Mouse (Mus musculus): ENCODE measurements around the gene Npm1. TPM values are rescaled to one million over a fixed set of nuclear protein-coding genes. Genes with fewer than 3 reads are reported as not detected.

Gene Npm1
- total RNA-seq, 2 experiments from 2014 or later = 157 to 166 TPM

DNA sequence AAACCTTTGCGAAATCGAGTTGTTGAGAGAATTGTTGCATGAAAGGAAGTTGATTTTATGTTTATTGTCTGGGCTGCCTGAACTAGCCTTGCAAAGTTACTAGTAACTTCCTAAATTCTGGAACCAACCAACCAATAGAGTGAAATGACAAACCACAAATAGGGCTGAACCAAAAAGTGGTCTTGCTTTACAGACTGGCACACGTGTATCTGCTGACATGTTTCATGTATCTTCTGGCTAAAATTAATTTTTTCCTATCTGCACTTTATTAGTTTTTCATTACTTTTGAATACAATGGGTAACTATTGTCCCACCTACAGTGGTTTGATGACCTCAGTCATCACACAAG is 13.9 kb downstream of the Npm1 start:
- no peak for DNase-seq (ENCODE audit: low spot score in 2 of 2)
- intact Hi-C loops (cut with DNase I) = loop anchor here (2.0 to 5.0 kb wide), 4 partner anchors 187 to 434 kb away; no protein-coding TSS in a partner anchor

- DNase-seq (ENCODE audit: low spot score in 2 of 2) = peak; percentile 76 to 82
- intact Hi-C loops (cut with DNase I) = loop anchor here (2.0 to 5.0 kb wide), 4 partner anchors 186 to 434 kb away; no protein-coding TSS in a partner anchor
These were observed 14.5 kb downstream of the Npm1 start for GRCm38 (mm10) chr11:33148338-33149087.

DNA sequence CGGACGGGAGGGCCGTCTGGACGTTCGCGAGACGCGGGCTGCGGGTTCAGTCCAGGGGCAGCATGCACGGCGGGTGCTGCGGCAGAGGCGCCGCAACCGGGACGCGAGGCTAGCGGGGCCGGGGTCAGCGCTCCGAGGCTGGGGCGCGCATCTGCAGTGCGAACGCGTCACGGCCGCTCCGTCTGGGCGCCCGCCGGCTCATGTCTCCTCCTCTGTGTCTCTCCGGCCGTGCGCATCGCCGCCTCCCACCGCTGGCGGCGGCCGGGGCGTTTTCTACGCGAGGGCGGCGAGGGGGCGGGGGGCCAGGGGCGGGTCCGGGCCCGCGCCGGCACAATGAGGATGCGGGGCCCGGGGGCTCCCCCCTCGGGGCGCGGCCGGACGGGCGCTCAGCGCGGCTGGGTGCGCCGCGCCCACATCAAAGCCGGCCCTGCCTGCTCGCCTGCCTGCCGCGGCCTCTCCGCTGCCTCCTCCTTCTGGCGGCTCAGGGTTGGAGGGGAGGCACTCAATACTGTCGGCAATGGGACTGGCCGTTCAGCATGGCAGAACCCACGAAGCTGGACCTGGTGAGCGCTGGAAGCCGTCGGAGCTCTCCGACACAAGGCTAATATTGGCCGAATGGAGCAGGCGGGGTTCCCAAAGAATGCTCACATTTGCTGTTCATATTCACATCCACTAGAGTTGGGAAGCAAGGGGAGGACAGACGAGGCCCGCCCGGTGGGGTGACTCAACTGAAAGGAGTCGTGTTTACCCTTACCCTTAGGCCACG is 15.3 kb downstream of the Npm1 start:
- DNase-seq (ENCODE audit: low spot score in 2 of 2) = peak in 1 of 2 experiments; percentile 13
- intact Hi-C loops (cut with DNase I) = loop anchor here (2.0 to 5.0 kb wide), 4 partner anchors 185 to 433 kb away; no protein-coding TSS in a partner anchor

DNA sequence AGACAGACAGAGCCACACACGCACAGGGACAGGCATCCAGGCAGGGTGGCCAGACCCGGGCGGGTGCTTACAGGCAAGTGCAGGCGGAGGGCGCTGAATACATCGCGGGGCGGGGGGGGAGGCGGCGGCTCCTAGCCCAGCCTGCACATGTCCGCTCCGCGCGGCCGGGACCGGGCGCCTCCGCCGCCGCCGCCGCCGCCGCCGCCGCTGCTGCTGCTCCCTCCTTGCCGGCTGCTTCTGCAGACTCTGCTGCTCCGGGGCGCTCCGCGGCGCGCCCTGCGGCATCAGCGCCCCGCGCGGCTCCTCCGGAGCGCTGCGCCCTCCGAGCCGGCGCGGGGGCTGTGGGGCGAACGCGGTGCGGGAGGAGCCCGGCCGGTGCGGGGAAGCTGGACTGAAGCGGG is 15.8 kb downstream of the Npm1 start, which contains the start of gene Fgf18:
TSS of gene Fgf18 (minus strand) at position 230 of the 401 bp plus-strand sequence.
- intact Hi-C loops (cut with DNase I) = loop anchor here (5.0 kb wide), 3 partner anchors 185 to 415 kb away; no protein-coding TSS in a partner anchor
- peak; percentile 37 to 44 for DNase-seq (ENCODE audit: low spot score in 2 of 2)

- intact Hi-C loops (cut with DNase I) = loop anchor here (5.0 kb wide), 3 partner anchors 184 to 414 kb away; no protein-coding TSS in a partner anchor
- peak in 1 of 2 experiments; percentile 28 for DNase-seq (ENCODE audit: low spot score in 2 of 2)
These were observed 16.3 kb downstream of the Npm1 start for GRCm38 (mm10) chr11:33146651-33147131.

DNA sequence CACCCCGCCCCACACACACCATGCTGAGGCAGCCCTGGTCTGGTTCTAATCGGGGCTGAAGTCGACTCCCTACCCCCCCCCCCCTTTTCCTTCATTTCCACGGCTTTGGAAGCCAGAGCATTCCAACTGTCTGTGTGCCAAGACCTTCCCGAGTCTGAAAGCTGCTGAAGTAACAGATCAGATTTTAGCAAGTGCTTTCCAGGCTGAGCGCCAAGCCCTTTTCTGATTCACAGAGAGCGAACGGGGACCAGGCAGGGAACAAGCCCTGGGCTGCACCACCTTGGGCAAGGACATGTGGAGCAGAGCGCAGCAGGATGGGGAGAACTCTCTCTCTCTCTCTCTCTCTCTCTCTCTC is 16.9 kb downstream of the Npm1 start:
- intact Hi-C loops (cut with DNase I) = loop anchor here (5.0 kb wide), 3 partner anchors 184 to 414 kb away; no protein-coding TSS in a partner anchor
- peak; percentile 88 to 96 for DNase-seq (ENCODE audit: low spot score in 2 of 2)

- intact Hi-C loops (cut with DNase I) = loop anchor here (5.0 kb wide), 3 partner anchors 183 to 413 kb away; no protein-coding TSS in a partner anchor
- DNase-seq (ENCODE audit: low spot score in 2 of 2) = peak; percentile 15 to 17
These were observed 17.5 kb downstream of the Npm1 start for GRCm38 (mm10) chr11:33145201-33146142.

GRCm38 (mm10) chr11:33143906-33144305 is 19.1 kb downstream of the Npm1 start:
- intact Hi-C loops (cut with DNase I) = loop anchor here (5.0 kb wide), 1 partner anchor 37 kb away; no protein-coding TSS in a partner anchor
- no peak for DNase-seq (ENCODE audit: low spot score in 2 of 2)

DNA sequence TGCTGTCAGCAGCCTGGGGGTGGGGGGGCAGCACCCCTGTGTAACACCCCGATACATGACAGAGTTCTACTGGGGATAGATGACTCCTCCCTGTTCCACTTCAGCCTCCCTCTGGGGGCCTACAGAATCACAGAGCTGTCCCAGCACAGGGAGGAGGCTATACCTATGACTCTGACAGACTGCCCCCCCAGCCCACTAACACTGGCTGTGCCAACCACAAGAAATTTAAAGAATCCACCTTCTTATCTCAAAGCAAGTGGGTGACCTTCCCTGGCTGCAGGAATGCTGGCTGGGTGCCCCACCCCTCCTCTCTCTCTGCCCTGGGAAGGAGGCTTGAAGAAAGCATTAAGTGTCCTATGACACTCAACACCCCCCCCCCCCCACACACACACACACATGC is 20.2 kb downstream of the Npm1 start:
- intact Hi-C loops (cut with DNase I) = loop anchor here (5.0 kb wide), 1 partner anchor 36 kb away; no protein-coding TSS in a partner anchor
- DNase-seq (ENCODE audit: low spot score in 2 of 2) = no peak

DNA sequence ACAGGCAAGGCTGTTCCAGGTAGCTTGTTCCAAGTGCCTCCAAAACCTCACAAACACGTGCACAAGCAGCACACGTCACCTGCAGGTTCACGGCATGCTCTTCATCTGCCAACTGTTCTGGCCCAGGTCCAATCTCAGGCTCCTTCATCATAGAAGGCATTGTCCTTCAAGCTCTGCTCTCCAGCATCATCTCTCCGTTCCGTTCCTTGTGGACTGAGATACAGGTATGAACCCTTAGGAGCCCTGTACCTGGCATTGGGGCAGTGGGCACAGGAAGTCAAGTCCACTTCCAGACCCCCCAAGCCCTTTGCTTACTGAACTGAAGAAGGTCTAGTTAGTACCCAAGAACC is 22.9 kb downstream of the Npm1 start:
- no peak for DNase-seq (ENCODE audit: low spot score in 2 of 2)
- intact Hi-C loops (cut with DNase I) = loop anchor here (5.0 kb wide), 1 partner anchor 33 kb away; no protein-coding TSS in a partner anchor

- intact Hi-C loops (cut with DNase I) = loop anchor here (5.0 kb wide), 1 partner anchor 32 kb away; no protein-coding TSS in a partner anchor
- DNase-seq (ENCODE audit: low spot score in 2 of 2) = no peak
These were observed 23.4 kb downstream of the Npm1 start for GRCm38 (mm10) chr11:33139458-33140110.

GRCm38 (mm10) chr11:33138686-33139085 is 24.3 kb downstream of the Npm1 start:
- intact Hi-C loops (cut with DNase I) = no loop called here
- no peak for DNase-seq (ENCODE audit: low spot score in 2 of 2)

DNA sequence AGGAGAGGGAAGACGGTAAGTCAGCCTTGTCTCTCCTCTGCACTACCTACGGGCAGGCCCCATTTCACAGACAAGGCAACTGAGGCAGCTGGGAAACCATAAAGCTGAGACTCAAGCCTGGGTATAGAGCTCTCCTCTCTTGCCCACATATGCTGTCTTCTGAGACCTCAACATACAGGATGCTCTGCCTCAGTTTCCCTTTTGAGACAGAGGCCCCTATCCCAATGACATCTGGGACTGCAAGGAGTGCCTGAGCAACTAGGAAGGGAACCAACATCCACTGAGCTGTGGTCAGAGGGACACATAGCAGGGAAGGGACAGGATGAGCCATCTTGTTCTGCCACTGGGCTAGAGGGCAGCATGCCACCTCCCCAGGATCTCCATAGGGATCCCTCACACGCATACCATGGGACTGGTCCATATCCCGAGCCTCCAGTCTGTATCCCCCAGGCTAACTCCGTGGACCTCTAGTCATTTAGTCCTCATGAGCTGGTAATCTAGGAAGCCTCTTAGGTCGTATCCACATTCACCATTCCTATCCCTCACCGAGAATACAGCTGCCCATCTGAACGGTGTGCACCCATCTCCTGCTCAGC is 28.5 kb downstream of the Npm1 start:
- intact Hi-C loops (cut with DNase I) = no loop called here
- DNase-seq (ENCODE audit: low spot score in 2 of 2) = no peak

DNA sequence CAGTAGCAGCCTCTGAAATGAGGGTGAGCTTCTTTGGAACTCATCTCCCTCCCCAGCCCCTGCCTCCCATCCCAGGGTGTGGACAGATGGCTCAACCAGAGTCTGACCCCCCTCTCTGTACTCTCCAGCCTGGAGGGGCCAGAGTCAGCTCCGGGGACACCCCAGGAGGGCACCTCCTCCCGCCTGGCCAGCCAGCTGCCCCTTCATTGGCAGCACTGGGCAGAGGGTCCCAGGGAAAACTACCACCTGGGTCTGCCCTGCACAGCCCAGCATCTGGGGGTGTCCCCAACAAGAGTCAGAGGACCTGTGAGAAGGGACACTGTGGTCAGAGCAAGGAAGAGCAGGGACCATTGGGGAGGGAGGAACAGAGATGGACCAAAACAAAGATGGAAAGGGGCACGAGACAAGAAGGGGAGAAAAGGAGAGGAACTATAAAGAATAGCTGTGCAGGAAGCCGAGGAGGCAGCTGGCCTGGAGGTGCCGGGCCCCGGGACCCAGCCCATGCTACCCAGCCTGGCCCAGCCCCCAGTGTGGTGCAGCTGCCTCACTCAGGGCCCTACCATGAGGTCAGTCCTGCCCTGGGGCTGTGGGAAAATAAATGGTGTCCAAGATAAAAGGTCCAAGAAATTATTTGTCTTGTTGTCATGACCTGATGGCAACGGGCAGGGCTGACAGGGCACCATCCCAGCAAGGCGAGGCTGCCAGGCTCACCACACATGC is 30.2 kb downstream of the Npm1 start:
- intact Hi-C loops (cut with DNase I) = no loop called here
- no peak for DNase-seq (ENCODE audit: low spot score in 2 of 2)

DNA sequence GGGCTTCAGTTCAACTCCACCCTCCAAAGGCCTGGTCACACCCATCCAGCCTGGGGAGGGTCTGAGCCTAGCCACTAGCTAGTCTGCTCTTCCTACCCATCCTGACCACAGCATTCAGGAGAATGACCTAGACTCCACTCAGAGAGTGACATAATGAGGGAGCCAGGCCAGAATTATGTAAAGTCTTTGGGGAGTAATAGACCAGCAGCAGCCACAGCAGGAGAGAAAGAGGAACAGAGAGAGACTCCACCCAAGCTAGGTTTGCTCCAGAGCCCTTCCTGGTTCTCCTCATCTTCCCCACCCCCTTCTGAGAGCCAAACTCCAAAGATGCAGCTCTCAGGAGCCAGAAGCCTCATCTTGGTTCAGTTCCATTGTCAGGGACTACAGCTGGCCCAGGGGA is 35.9 kb downstream of the Npm1 start:
- intact Hi-C loops (cut with DNase I) = no loop called here
- DNase-seq (ENCODE audit: low spot score in 2 of 2) = no peak

DNA sequence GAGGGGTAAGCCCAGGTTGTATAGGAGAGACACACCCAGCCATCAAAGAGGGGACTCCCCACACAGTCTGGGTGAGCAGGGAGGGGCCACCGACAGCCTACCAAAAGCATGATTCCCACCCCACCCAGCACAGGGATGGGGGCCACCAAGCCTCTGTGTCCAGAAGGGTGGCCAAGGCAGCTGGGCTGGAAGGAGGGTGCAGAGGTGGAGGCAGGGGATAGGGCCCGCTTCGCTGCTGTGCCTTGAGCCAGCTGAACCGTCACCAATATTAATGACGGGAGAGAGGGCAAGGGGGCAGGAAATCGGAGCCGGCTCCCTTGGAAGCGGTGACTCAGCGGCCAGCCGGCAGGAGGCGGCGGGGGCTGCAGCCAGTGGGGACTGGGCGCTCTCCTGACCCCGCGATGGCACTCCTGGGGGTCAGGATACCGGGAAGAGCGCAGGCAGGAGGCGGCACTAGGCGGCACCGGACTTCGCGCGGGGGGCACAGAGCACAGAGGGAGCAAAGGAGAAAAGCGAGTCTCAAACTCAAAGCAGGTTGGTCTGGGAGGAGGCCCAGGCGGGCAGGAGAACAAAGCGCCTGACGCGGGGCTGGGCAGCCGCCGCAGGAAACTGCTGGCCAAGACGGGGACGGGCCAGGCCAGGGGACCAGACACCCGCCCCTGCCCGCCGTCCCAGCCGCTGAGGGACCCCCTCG is 40.3 kb downstream of the Npm1 start:
- intact Hi-C loops (cut with DNase I) = no loop called here
- no peak for DNase-seq (ENCODE audit: low spot score in 2 of 2)

GRCm38 (mm10) chr11:33119556-33119955 is 43.5 kb downstream of the Npm1 start:
- intact Hi-C loops (cut with DNase I) = no loop called here
- DNase-seq (ENCODE audit: low spot score in 2 of 2) = no peak
